Mouse (Mus musculus) forebrain, postnatal 0 days (tissue): ENCODE data around the gene Kif1a. TPM values are rescaled to one million over a fixed set of nuclear protein-coding genes. Genes with fewer than 3 reads are reported as not detected.
A peak's percentile ranks its signal among the peaks of the same experiment; 100 is the strongest.

Experiments
- ATAC-seq: fragments of 200-750 bp; cut with Nextera tagmentation; 2 replicates; pipeline ENCODE4 v1.8.0; 2017; ENCODE audit warnings: mild to moderate bottlenecking, moderate library complexity
- DNase-seq: peaks from one replicate; pipeline ENCODE4 v3.0.0-alpha.2; 2015
- H3K27ac ChIP-seq: fragments of 300-500 bp; sonication (generic); 2 replicates; pipeline ENCODE4 v1.5.1; 2014; ENCODE audit warnings: low read depth, mild to moderate bottlenecking, antibody characterized with exemption, low read length, moderate library complexity, mixed read lengths
- H3K27me3 ChIP-seq: fragments of 300-500 bp; sonication (generic); 2 replicates; pipeline ENCODE4 v1.6.1; 2014; ENCODE audit warnings: mild to moderate bottlenecking, low read length, mixed read lengths; ENCODE audit not compliant: insufficient read depth
- H3K36me3 ChIP-seq: fragments of 300-500 bp; sonication (generic); 2 replicates; pipeline ENCODE4 v1.6.1; 2014; ENCODE audit warnings: mild to moderate bottlenecking, moderate library complexity; ENCODE audit not compliant: insufficient read depth
- H3K4me1 ChIP-seq: fragments of 300-500 bp; sonication (generic); 2 replicates; pipeline ENCODE4 v1.6.1; 2014; ENCODE audit warnings: antibody characterized with exemption; ENCODE audit not compliant: insufficient read depth
- H3K4me2 ChIP-seq: fragments of 300-500 bp; sonication (generic); 2 replicates; pipeline ENCODE4 v1.6.1; 2014; ENCODE audit warnings: low read depth, mild to moderate bottlenecking, moderate library complexity
- H3K4me3 ChIP-seq: fragments of 300-500 bp; sonication (generic); 2 replicates; pipeline ENCODE4 v1.5.1; 2014; ENCODE audit warnings: low read depth, low read length, mixed read lengths
- H3K9ac ChIP-seq: fragments of 300-500 bp; sonication (generic); 2 replicates; pipeline ENCODE4 v1.6.1; 2014; ENCODE audit warnings: mild to moderate bottlenecking
- H3K9me3 ChIP-seq: fragments of 300-500 bp; sonication (generic); 2 replicates; pipeline ENCODE4 v1.6.1; 2016; ENCODE audit warnings: low read length
- CTCF ChIP-seq: sonication (generic); IDR thresholded peaks from 2 replicates; pipeline ENCODE4 v1.5.1; 2016; ENCODE audit warnings: antibody characterized with exemption, control low read depth, low read depth
- WGBS: fragments of 180-500 bp; shearing (Covaris S2); extraction: QIAGEN DNeasy Blood & Tissue Kit; methylation state at CpG from one replicate; pipeline ENCODE4 v1.1.7; 2014; 5-methylcytosine and 5-hydroxymethylcytosine counted together
- polyA plus RNA-seq: library from polyadenylated mRNA; unstranded; fragments of >200 nt; fragmentation: Nextera tagmentation; extraction: Ambion mirVana; gene quantifications from 2 replicates; pipeline ENCODE4 v1.2.1, GENCODE M21; 2015
- total RNA-seq: library from RNA; depleted of rRNA; stranded (reverse); fragments of >200 nt; gene quantifications from 2 replicates; pipeline ENCODE4 v1.2.3, GENCODE M21; 2014

The Kif1a gene
- total and polyA plus RNA-seq, 2 experiments from 2014 or later, result 465 to 564 TPM

DNA sequence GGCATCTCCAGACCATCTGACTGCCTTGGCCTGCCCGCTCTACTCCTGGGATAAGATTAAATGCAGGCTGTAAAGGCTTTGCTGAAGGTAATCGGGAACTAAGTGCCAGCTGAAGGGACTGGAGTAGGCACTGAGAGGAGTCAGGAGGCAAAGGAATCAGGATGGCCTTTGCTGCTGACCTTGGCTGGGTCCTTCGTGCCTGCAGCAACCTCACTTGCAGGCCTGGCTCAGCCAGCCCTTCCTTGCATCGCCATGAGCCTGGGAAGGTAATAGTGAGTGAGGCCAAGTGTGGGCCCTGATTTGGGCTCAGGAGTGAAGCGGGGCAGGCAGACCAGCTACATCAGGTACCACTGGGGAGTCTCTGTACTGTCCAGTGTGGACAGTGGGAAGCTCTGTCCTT lies 2.8 kb downstream of the Kif1a start:
- Histone ChIP-seq H3K36me3 (0 out of 2 replicates have a peak, but pooled peaks cover 4% of the 10 kb centered on the region), H3K27ac (no peak overlapping the region), H3K27me3 (no peaks in the 10 kb centered on the region), H3K9me3 (no peaks in the 10 kb centered on the region), H3K4me2 (peak overlapping the region; percentile 96; the same call in 1 of the 2 replicates), H3K4me3 (peak overlapping the region; percentile 76; the same call in 1 of the 2 replicates), H3K9ac (no peak overlapping the region), H3K4me1 (peaks cover 12% of the 10 kb centered on the region; the same call in 1 of the 2 replicates)
- TF ChIP-seq CTCF, result no peak
- no peak for DNase-seq
- 82% methylated on average over 5 of the region's 5 CpGs for WGBS
- ATAC-seq, result no peak

DNA sequence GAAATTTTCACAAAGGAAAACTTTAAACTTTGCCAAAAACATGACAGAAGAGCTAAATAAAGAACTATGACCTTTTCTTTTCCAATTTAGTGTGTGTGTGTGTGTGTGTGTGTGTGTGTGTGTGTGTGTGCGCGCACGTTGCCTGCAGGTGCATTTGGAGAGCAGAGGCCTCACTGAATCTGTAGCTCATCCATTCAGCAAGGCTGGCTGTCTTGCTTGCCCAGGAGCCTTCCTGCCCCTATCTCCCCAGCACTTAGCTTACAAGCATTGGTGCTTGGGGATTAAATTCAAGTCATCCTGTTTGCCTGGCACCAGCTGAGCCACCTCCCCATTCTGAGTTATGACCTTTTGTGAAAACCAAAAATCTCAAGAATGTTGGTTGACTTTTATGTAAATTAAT lies 9.2 kb downstream of the Kif1a start:
- H3K36me3 ChIP-seq, result peaks cover 13% of the 10 kb centered on the region
- no peaks in the 10 kb centered on the region for H3K27me3 ChIP-seq
- ATAC-seq, result no peak
- TF ChIP-seq CTCF, result no peak
- H3K4me1 ChIP-seq, result 0 out of 2 replicates have a peak, but pooled peaks cover 6% of the 10 kb centered on the region
- WGBS, result 81% methylated on average over 3 of the region's 3 CpGs
- no peak overlapping the region for H3K27ac ChIP-seq
- no peak overlapping the region for H3K4me3 ChIP-seq
- no peaks in the 10 kb centered on the region for H3K9me3 ChIP-seq
- DNase-seq, result no peak
- no peak overlapping the region for H3K9ac ChIP-seq
- no peak overlapping the region for H3K4me2 ChIP-seq

DNA sequence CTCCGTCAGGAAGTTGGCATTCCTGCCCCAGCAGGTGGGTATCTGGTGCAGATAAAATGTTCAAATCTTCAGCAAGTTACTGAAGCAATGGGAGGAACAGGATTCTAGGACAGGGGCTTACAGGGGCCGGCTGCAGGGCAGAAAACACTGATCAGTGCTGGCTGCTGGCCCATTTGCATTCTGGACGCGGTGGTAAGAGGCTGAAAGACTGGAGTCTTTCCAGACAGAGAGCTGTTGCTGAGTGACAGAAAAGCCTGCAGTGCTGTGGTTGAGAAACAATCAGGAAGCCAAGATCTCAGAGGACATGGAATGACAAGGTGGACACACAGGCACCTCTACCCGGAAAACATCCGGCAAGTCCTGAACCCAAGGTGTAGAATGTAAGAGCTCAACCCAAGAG lies 16.6 kb downstream of the Kif1a start:
- TF ChIP-seq CTCF, result no peak

DNA sequence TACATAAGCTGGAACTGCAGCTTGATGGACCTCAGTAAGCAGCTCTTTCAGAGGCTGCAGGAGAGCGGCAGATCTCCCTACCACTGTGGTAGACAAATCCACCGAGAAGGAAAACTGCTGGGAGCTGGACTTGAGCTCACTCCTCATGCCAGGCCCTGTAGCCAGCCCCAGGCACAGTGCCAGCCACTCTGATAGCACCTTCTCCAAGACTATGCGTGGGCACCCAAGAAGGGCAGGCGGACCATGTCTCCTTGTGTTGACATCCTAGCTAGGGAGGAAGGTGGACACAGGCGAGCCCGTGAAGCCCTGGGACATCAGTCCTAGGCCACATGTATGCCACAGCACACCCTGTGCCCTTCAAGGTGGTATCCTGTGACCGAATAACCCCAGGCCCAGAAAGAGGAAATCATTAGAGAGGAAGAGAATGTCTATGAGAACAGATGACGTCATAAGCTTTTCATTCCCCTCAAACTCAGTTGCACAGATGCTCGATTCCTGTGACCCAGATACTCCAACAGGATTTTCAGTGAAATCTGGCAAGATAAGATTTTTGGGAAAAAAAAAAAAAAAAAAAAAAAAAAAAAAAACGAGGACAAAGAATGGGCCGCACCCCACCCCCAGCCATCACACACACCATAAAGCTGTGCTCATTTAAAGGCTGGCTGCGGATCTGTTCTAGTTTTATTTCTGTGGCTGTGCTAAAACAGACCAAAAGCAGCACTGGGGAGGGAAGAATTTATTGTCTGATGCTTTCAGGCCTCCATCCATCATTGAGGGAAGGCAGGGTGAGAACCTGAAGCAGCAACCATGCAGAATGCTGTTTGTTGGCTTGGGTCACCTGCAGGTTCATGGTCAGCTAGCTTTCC lies 18.1 kb downstream of the Kif1a start:
- WGBS, result 51% methylated on average over 12 of the region's 12 CpGs
- Histone ChIP-seq H3K4me1 (peaks cover 4% of the 10 kb centered on the region; the same call in 1 of the 2 replicates), H3K4me3 (no peak overlapping the region), H3K27ac (peak overlapping the region; percentile 73), H3K36me3 (peaks cover 50% of the 10 kb centered on the region), H3K4me2 (no peak overlapping the region), H3K27me3 (no peaks in the 10 kb centered on the region), H3K9me3 (no peaks in the 10 kb centered on the region), H3K9ac (no peak overlapping the region)
- TF ChIP-seq CTCF, result no peak
- ATAC-seq (no peak; the same call in 1 of the 2 replicates), DNase-seq (no peak)

More for the DNA sequence above, 16.6 kb downstream of the Kif1a start:
- no peaks in the 10 kb centered on the region for H3K9me3 ChIP-seq
- ATAC-seq (peak; percentile 23; the same call in 1 of the 2 replicates), DNase-seq (peak; percentile 54)
- 22% methylated on average over 6 of the region's 6 CpGs for WGBS
- H3K4me1 ChIP-seq, result peaks cover 4% of the 10 kb centered on the region; the same call in 1 of the 2 replicates
- H3K27ac ChIP-seq, result peak overlapping the region; percentile 66
- H3K4me2 ChIP-seq, result 0 out of 2 replicates have a peak overlapping the region, but pooled peaks have one; percentile 3
- H3K36me3 ChIP-seq, result peaks cover 37% of the 10 kb centered on the region
- H3K9ac ChIP-seq, result no peak overlapping the region
- no peak overlapping the region for H3K4me3 ChIP-seq
- H3K27me3 ChIP-seq, result no peaks in the 10 kb centered on the region

DNA sequence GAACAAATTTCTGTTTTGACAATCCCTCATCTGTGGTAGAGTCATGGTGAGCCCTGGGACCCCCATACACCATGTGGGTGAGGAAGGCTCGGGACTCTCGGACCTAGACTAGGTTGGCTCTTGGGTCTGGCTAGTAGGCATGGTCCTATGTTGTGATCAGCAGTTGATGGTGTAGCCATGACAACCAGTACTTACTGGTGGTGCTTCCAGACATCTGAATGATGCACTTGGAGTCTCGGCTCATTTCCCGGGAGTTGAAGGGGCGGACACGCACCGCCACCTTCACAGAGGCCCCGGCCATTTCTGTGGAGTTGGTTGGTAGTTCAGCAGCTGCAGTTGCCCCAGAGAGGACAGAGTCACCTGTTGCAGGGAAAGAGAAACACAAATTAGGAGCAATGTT lies 19.6 kb downstream of the Kif1a start:
- H3K4me2 ChIP-seq, result no peak overlapping the region
- peaks cover 54% of the 10 kb centered on the region for H3K36me3 ChIP-seq
- 65% methylated on average over 8 of the region's 8 CpGs for WGBS
- no peak overlapping the region for H3K9ac ChIP-seq
- H3K9me3 ChIP-seq, result no peaks in the 10 kb centered on the region
- no peak overlapping the region for H3K4me3 ChIP-seq
- TF ChIP-seq CTCF, result no peak
- no peak overlapping the region for H3K27ac ChIP-seq
- H3K4me1 ChIP-seq, result peaks cover 4% of the 10 kb centered on the region; the same call in 1 of the 2 replicates
- DNase-seq (no peak), ATAC-seq (no peak)
- H3K27me3 ChIP-seq, result no peaks in the 10 kb centered on the region

DNA sequence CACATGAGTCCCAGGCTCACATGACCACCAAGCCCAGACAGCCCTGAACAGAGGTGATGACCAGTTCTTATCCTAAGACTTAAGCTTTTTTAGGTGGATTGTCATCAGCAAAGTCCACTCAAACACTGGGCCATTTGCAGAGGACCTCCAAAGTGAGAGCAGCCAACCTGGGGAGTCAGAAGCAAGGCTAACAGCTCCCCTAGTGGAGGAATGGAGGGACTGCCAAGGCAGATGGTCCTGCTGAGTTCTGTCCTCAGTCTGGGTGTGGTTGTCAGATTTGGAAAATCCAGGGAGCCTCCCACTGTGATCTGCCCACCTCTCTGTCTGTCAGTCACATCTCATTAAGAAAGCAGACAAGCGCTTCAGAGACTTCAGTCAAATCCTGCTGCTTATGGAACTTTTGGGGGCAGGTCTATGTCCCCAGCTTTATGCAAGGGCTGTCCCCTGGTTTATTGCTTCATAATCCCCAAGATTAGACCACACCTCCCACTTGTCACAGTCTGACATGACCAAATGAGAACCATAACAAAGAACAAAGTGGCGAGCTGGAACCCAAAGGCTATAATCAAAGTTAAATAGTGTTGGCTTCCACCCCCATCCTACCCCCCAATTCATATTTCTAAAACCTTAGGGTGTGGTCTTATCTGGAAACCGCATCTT lies 20.7 kb downstream of the Kif1a start:
- Histone ChIP-seq H3K4me2 (no peak overlapping the region), H3K27ac (no peak overlapping the region), H3K4me1 (peaks cover 4% of the 10 kb centered on the region; the same call in 1 of the 2 replicates), H3K9ac (no peak overlapping the region), H3K27me3 (no peaks in the 10 kb centered on the region), H3K4me3 (no peak overlapping the region), H3K36me3 (peaks cover 60% of the 10 kb centered on the region), H3K9me3 (no peaks in the 10 kb centered on the region)
- DNase-seq (peak; percentile 54), ATAC-seq (no peak)
- TF ChIP-seq CTCF, result peak; percentile 81
- 69% methylated on average over 3 of the region's 3 CpGs for WGBS
